Mouse (Mus musculus) kidney, postnatal 10 days (tissue): Measurements from ENCODE around the gene Bpifa6.

ENCODE experiments used
- DNase-seq: peaks from one replicate; pipeline ENCODE4 v3.0.0; 2021; ENCODE audit warnings: mixed read lengths

Bpifa6 gene

GRCm38 (mm10) chr2:154044743-154045142 lies 70.0 kb downstream of the Bpifa6 start:
- no peak for DNase-seq
